Mouse (Mus musculus): Measurements from ENCODE around the gene Sh2d6.

GRCm38 (mm10) chr6:72532580-72532979, 11.1 kb upstream of the Sh2d6 start:
- TF ChIP-seq CTCF (IDR thresholded peaks at IDR 0.05; ENCODE audit: insufficient read depth, low read depth, low read length) (no peak), POLR2A (IDR thresholded peaks at IDR 0.05; ENCODE audit: insufficient read depth, low read depth, low read length) (no peak)

Data from olfactory bulb, adult 2 months (tissue).